Mouse (Mus musculus) embryonic facial prominence, embryonic 11.5 days (tissue): ENCODE measurements around the gene Nek7. TPM values are rescaled to one million over a fixed set of nuclear protein-coding genes. Genes with fewer than 3 reads are reported as not detected.

Experiments
- ATAC-seq: fragments of 200-750 bp; cut with Nextera tagmentation; replicated peaks from 2 replicates; pipeline ENCODE4 v1.8.0; 2017; ENCODE audit warnings: low read depth; ENCODE audit not compliant: insufficient number of reproducible peaks, low FRiP score, low TSS enrichment
- DNase-seq: peaks from one replicate; pipeline ENCODE4 v3.0.0-alpha.2; 2015; ENCODE audit warnings: low spot score
- H3K27ac ChIP-seq: fragments of 300-500 bp; sonication (generic); replicated peaks from 2 replicates; pipeline ENCODE4 v1.5.1; 2014; ENCODE audit warnings: mild to moderate bottlenecking, low read depth, low read length, control low read depth
- H3K27me3 ChIP-seq: fragments of 300-500 bp; sonication (generic); 2 replicates; pipeline ENCODE4 v1.6.1; 2014; ENCODE audit warnings: mild to moderate bottlenecking, low read length, moderate library complexity, mixed read lengths; ENCODE audit not compliant: control insufficient read depth, insufficient read depth
- H3K36me3 ChIP-seq: fragments of 300-500 bp; sonication (generic); replicated peaks from 2 replicates; pipeline ENCODE4 v1.6.1; 2014; ENCODE audit warnings: low read depth, mild to moderate bottlenecking, low read length, moderate library complexity, mixed read lengths; ENCODE audit not compliant: control insufficient read depth, insufficient read depth
- H3K4me1 ChIP-seq: fragments of 300-500 bp; sonication (generic); 2 replicates; pipeline ENCODE4 v1.6.1; 2014; ENCODE audit warnings: low read length, mixed read lengths; ENCODE audit not compliant: control insufficient read depth, insufficient read depth
- H3K4me2 ChIP-seq: fragments of 300-500 bp; sonication (generic); 2 replicates; pipeline ENCODE4 v1.6.1; 2014; ENCODE audit warnings: low read depth, mild to moderate bottlenecking, control low read depth, low read length, moderate library complexity
- H3K4me3 ChIP-seq: fragments of 300-500 bp; sonication (generic); 2 replicates; pipeline ENCODE4 v1.5.1; 2014; ENCODE audit warnings: low read depth, low read length, control low read depth
- H3K9ac ChIP-seq: fragments of 300-500 bp; sonication (generic); replicated peaks from 2 replicates; pipeline ENCODE4 v1.6.1; 2014; ENCODE audit warnings: mild to moderate bottlenecking, control low read depth, low read length
- H3K9me3 ChIP-seq: fragments of 300-500 bp; sonication (generic); replicated peaks from 2 replicates; pipeline ENCODE4 v1.6.1; 2016; ENCODE audit warnings: mild to moderate bottlenecking, low read length, inconsistent platforms, mixed read lengths; ENCODE audit not compliant: control insufficient read depth
- WGBS: fragments of 180-500 bp; shearing (Covaris S2); extraction: QIAGEN DNeasy Blood & Tissue Kit; methylation state at CpG from one replicate; pipeline ENCODE4 v1.1.7; 2014; 5-methylcytosine and 5-hydroxymethylcytosine counted together
- polyA plus RNA-seq: library from polyadenylated mRNA; unstranded; fragments of >200 nt; fragmentation: Nextera tagmentation; extraction: Ambion mirVana; gene quantifications from 2 replicates; pipeline ENCODE4 v1.2.1, GENCODE M21; 2014

Gene Nek7
- 30.1 and 30.8 TPM in 2 replicates for polyA plus RNA-seq

DNA sequence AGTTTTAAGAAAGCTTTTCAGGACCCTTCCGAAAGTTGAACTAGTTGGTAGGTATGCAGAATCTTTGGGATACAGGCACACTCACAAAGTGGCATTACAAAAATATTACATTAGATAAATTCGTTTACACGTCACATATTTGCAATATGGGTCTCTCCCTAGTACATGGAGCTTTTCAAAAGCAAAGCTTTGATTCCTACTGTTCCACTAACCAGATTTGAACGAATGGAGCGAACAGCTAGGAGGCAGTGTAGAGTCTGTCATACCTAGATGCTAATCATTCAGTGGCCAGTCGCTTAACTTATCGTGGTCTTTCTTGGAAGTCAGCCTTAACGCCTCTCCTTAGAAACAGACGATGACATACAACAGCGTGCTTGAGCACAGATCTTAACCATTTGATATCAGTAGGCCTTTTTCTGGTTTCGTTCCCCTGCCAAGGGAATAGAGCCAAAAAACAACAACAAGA is at the start of gene Nek7:
TSS of gene Nek7 (minus strand) at position 146 of the 466 bp plus-strand sequence.
- peak; percentile 75 for DNase-seq
- Histone ChIP-seq H3K4me3 (peak within 1 kb of the TSS; percentile 84), H3K27ac (peak within 1 kb of the TSS; percentile 90), H3K27me3 (no peaks in the 10 kb centered on the region), H3K4me2 (peak within 1 kb of the TSS; percentile 47), H3K9me3 (no peaks in the 10 kb centered on the region), H3K4me1 (no peaks in the 10 kb centered on the region), H3K36me3 (no peaks in the 10 kb centered on the region), H3K9ac (peak within 1 kb of the TSS; percentile 77)
- 0 out of 2 replicates have a peak, but pooled peaks have one; percentile 0 for ATAC-seq
- 2% methylated on average over 11 of the region's 11 CpGs for WGBS

DNA sequence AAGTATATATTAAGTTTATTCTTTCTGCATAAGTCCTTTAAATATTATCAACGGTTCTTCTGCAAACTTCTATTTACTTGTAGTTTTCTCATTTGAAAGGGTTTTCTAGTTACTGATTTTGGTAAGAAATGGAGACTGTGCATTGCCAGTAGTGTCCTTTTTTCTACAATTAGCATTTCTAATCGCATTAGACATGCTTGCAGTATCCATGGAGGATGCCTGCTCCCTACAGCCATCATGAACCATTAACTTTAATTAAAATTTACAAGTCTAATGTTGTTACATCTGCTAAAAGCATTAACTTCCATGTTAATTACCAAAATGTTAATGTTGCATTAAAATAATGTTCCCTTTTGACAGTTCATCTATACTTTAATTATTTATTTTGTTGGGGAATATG is 42.4 kb upstream of the Nek7 start:
- Histone ChIP-seq H3K36me3 (no peaks in the 10 kb centered on the region), H3K9me3 (no peaks in the 10 kb centered on the region), H3K4me3 (no peak overlapping the region), H3K9ac (no peak overlapping the region), H3K27me3 (no peaks in the 10 kb centered on the region), H3K4me1 (no peaks in the 10 kb centered on the region), H3K4me2 (no peak overlapping the region), H3K27ac (no peak overlapping the region)
- WGBS = 69% methylated on average over 2 of the region's 2 CpGs
- DNase-seq = no peak
- ATAC-seq = no peak

DNA sequence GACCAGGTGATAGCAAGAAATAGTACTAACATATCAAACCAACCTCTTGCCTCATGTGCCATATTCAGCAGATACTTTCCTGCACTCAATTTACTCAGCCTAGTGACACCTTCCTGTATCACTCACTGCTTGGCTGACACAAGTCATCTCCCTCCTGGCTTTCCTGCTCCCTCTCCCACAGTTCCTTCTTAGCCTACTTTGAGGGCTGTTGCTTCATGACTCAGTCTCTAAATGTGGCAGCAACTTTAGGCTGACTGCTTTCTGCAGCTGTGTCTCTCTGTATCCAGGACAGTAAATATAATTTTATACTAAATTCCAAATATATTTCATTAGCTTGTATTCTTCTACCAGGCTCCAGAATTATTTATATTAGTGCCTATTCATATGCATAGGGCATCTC is 34.3 kb upstream of the Nek7 start:
- no peak overlapping the region for H3K4me3 ChIP-seq
- H3K4me1 ChIP-seq = no peaks in the 10 kb centered on the region
- no peak overlapping the region for H3K9ac ChIP-seq
- DNase-seq = no peak
- no peaks in the 10 kb centered on the region for H3K9me3 ChIP-seq
- no peaks in the 10 kb centered on the region for H3K36me3 ChIP-seq
- no peak overlapping the region for H3K4me2 ChIP-seq
- ATAC-seq = no peak
- H3K27ac ChIP-seq = no peak overlapping the region
- no peaks in the 10 kb centered on the region for H3K27me3 ChIP-seq

DNA sequence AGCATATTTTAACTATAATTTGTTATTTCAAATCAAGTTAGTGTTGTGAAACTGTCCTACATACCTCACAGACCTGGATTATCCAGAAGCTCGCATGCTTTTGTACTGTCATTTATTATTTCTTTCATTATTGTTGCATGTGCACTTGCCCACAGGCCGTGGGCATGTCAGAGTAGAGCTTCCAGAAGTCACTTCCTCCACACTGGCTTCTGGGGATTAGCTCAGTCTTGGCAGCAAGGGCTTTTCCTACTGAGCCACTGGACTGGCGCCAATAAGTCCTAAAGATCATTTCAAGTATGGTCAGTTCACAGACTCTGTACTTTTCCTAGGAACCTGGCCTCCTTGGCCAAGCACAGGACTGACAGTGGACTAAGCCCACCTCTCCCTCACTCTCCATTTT is 25.1 kb upstream of the Nek7 start:
- 82% methylated on average over 3 of the region's 3 CpGs for WGBS
- no peak for DNase-seq
- no peak for ATAC-seq
- Histone ChIP-seq H3K27ac (no peak overlapping the region), H3K4me2 (no peak overlapping the region), H3K36me3 (no peaks in the 10 kb centered on the region), H3K4me3 (no peak overlapping the region), H3K9me3 (no peaks in the 10 kb centered on the region), H3K9ac (no peak overlapping the region), H3K27me3 (no peaks in the 10 kb centered on the region), H3K4me1 (no peaks in the 10 kb centered on the region)

DNA sequence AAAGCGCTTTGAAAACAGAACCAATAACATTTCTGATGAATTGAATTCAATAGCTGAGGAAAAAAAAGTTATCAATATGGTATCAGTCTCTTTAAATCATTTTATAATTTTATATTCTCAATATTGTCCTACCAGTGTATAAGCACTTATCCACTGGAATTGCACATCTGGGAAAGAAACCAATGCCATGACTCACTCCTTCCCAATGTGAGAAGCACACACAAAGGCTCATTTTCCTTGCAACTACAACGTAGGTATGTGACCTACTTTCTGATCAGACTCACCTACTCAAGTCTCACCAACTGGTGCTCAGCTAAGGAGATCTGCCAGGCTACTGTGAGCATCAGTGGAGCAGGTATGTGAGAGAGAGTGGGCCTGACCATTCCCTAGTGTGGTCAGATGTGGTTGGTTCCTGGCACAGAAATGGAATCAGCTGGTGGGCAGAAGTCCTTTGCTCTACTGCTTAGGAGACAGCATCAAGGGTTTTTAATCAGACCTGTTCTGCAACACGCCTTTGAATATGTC is 23.4 kb upstream of the Nek7 start:
- no peak overlapping the region for H3K27ac ChIP-seq
- WGBS = 91% methylated on average over 3 of the region's 3 CpGs
- no peak overlapping the region for H3K4me3 ChIP-seq
- ATAC-seq (no peak), DNase-seq (no peak)
- H3K9me3 ChIP-seq = no peaks in the 10 kb centered on the region
- no peaks in the 10 kb centered on the region for H3K36me3 ChIP-seq
- H3K27me3 ChIP-seq = no peaks in the 10 kb centered on the region
- H3K9ac ChIP-seq = no peak overlapping the region
- no peaks in the 10 kb centered on the region for H3K4me1 ChIP-seq
- H3K4me2 ChIP-seq = no peak overlapping the region

DNA sequence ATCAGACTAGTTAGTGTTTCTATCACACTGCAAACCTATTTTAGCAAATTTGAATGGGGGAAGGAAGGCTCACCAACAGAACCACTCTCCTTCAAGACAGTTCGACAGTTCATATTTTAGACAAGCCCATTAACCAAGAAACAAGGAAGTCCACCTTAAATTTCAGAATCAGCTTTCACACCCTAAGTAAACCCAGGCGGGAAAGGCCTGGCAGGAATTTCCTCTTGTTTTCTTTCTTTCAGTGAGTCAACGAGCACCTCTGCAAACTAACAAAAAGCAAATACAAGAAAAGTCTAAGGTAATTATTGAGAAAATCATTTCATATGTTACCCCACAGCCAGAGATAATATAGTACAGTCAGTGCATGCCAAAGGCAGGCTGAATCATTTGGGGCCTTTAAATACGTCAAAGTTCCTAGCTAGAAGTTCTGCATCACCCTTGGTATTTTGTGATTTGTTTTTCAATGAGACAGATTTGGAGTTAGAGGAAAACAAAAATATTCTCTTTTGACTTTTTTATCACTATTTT is 21.1 kb upstream of the Nek7 start:
- ATAC-seq (no peak), DNase-seq (no peak)
- no peaks in the 10 kb centered on the region for H3K27me3 ChIP-seq
- no peaks in the 10 kb centered on the region for H3K36me3 ChIP-seq
- H3K4me2 ChIP-seq = no peak overlapping the region
- no peak overlapping the region for H3K27ac ChIP-seq
- no peaks in the 10 kb centered on the region for H3K9me3 ChIP-seq
- no peaks in the 10 kb centered on the region for H3K4me1 ChIP-seq
- H3K4me3 ChIP-seq = no peak overlapping the region
- WGBS = 59% methylated on average over 4 of the region's 4 CpGs
- H3K9ac ChIP-seq = no peak overlapping the region

DNA sequence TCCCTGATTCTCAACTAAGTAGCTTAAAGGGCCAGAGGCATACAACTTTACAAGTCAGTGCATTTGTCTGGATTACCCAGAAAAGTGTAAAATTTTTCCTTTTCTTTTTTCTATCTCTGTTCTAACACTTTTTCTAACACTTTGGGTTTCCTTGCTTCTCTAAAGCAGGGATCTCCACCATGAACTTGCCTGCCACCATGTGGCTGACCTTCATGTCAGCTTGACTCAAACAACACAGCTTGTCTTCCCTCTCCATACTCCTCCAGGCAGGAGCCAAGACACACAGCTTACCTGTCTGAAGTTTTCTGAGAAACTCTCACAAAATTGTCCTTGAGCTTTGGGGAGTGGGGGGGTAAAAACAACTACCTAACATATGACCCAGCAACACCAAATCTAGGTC is 17.9 kb upstream of the Nek7 start:
- no peak for ATAC-seq
- Histone ChIP-seq H3K4me2 (no peak overlapping the region), H3K9me3 (no peaks in the 10 kb centered on the region), H3K4me3 (no peak overlapping the region), H3K9ac (no peak overlapping the region), H3K27ac (no peak overlapping the region), H3K36me3 (no peaks in the 10 kb centered on the region), H3K4me1 (no peaks in the 10 kb centered on the region), H3K27me3 (no peaks in the 10 kb centered on the region)
- DNase-seq = no peak

DNA sequence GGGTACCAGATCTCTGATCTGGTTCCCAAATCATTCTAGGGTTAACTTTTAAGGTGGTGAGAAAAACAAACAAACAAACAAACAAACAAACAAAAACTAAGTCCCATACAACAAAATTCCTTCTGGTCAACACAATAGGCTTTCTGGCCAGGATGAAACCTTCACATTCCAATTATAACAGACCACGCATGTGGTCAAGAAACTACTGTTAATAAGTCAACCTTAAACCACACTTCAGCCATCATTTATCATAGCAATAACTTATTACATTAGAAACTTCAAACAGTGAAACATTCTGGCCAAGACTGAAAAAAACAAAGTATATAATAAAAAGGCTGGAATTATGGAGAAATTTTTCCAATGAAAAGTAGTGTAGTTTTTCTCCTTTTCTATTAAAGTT is 14.6 kb upstream of the Nek7 start:
- no peaks in the 10 kb centered on the region for H3K4me1 ChIP-seq
- H3K4me2 ChIP-seq = no peak overlapping the region
- H3K27ac ChIP-seq = no peak overlapping the region
- no peaks in the 10 kb centered on the region for H3K9me3 ChIP-seq
- ATAC-seq (no peak), DNase-seq (no peak)
- no peaks in the 10 kb centered on the region for H3K36me3 ChIP-seq
- H3K27me3 ChIP-seq = no peaks in the 10 kb centered on the region
- H3K9ac ChIP-seq = no peak overlapping the region
- H3K4me3 ChIP-seq = no peak overlapping the region
- WGBS = 89% methylated on average over 1 of the region's 1 CpGs
